Mouse (Mus musculus) liver, embryonic 11.5 days (tissue): Measurements from ENCODE around the gene Ptprn2. TPM values are rescaled to one million over a fixed set of nuclear protein-coding genes. Genes with fewer than 3 reads are reported as not detected.
A peak's percentile ranks its signal among the peaks of the same experiment; 100 is the strongest.

Experiments used
- ATAC-seq: fragments of 200-750 bp; cut with Nextera tagmentation; replicated peaks from 2 replicates; pipeline ENCODE4 v1.8.0; 2017; ENCODE audit warnings: moderate number of reproducible peaks, mild to moderate bottlenecking, moderate TSS enrichment, moderate library complexity; ENCODE audit not compliant: low FRiP score
- DNase-seq: peaks from one replicate; pipeline ENCODE4 v3.0.0-alpha.2; 2017; ENCODE audit warnings: low spot score
- H3K27ac ChIP-seq: fragments of 300-500 bp; sonication (generic); 2 replicates; pipeline ENCODE4 v1.5.1; 2014; ENCODE audit warnings: mild to moderate bottlenecking, low read depth, low read length, control low read depth
- H3K27me3 ChIP-seq: fragments of 300-500 bp; sonication (generic); replicated peaks from 2 replicates; pipeline ENCODE4 v1.6.1; 2014; ENCODE audit warnings: low read length, mixed read lengths; ENCODE audit not compliant: control insufficient read depth, insufficient read depth
- H3K36me3 ChIP-seq: fragments of 300-500 bp; sonication (generic); 2 replicates; pipeline ENCODE4 v1.6.1; 2014; ENCODE audit warnings: mild to moderate bottlenecking, low read length, moderate library complexity, mixed read lengths; ENCODE audit not compliant: control insufficient read depth, insufficient read depth
- H3K4me1 ChIP-seq: fragments of 300-500 bp; sonication (generic); replicated peaks from 2 replicates; pipeline ENCODE4 v1.6.1; 2014; ENCODE audit warnings: low read length, mixed read lengths; ENCODE audit not compliant: control insufficient read depth, insufficient read depth
- H3K4me2 ChIP-seq: fragments of 300-500 bp; sonication (generic); 2 replicates; pipeline ENCODE4 v1.6.1; 2014; ENCODE audit warnings: mild to moderate bottlenecking, control low read depth, moderate library complexity
- H3K4me3 ChIP-seq: fragments of 300-500 bp; sonication (generic); 2 replicates; pipeline ENCODE4 v1.5.1; 2014; ENCODE audit warnings: low read depth, low read length, control low read depth
- H3K9ac ChIP-seq: fragments of 300-500 bp; sonication (generic); 2 replicates; pipeline ENCODE4 v1.6.1; 2014; ENCODE audit warnings: low read depth, low read length, control low read depth
- H3K9me3 ChIP-seq: fragments of 300-500 bp; sonication (generic); 2 replicates; pipeline ENCODE4 v1.6.1; 2016; ENCODE audit warnings: low read length, inconsistent platforms, mixed read lengths; ENCODE audit not compliant: control insufficient read depth
- WGBS: fragments of 180-500 bp; shearing (Covaris S2); extraction: QIAGEN DNeasy Blood & Tissue Kit; methylation state at CpG from one replicate; pipeline ENCODE4 v1.1.7; 2014; 5-methylcytosine and 5-hydroxymethylcytosine counted together
- polyA plus RNA-seq: library from polyadenylated mRNA; unstranded; fragments of >200 nt; fragmentation: Nextera tagmentation; extraction: Ambion mirVana; gene quantifications from 2 replicates; pipeline ENCODE4 v1.2.1, GENCODE M21; 2014

The Ptprn2 gene
- polyA plus RNA-seq, 1 experiment from 2014 or later = 0.11 TPM

DNA sequence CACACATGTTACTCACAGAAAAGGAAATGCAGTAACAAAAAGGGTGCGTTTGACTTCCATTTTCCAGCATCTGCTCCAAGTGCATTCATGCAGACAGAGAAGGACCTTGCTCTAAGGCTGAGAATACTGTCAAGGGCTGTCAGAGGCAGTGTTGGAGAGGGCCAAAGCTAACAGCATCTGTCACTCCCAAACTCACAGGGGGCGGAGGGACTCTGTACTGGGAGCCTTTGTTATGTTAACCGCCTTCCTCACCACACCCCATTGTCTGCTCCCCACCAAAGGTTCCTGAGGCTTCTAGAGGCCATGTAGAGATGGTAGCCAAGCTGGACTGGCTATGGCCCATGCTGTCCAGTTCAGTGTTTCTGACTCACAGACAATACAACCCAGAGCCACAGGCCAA is 553.9 kb downstream of the Ptprn2 start:
- Histone ChIP-seq H3K27ac (no peak overlapping the region), H3K9ac (no peak overlapping the region), H3K9me3 (no peaks in the 10 kb centered on the region), H3K36me3 (no peaks in the 10 kb centered on the region), H3K4me3 (no peak overlapping the region), H3K4me2 (no peak overlapping the region), H3K4me1 (no peaks in the 10 kb centered on the region), H3K27me3 (no peaks in the 10 kb centered on the region)
- DNase-seq = no peak
- 48% methylated on average over 3 of the region's 3 CpGs for WGBS
- no peak for ATAC-seq

DNA sequence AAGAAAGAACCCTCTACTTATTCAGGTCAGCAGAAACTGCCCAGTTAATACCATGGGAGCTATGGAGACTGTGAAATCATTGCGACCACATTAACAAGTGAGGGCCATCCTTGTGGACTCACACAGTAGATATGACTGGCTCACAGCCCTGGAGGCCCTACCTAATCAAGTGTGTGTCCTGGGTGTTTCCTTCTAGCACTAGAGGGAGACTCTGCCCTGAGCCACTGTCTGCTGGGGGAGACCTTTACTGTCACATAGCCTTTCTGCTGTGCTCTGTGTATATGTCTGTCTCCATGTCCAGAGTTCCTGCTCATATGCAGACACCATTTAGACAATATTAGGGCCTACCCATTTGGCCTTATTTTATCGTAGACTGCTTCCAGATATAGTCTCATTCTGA is 555.9 kb downstream of the Ptprn2 start:
- H3K4me3 ChIP-seq = no peak overlapping the region
- H3K36me3 ChIP-seq = no peaks in the 10 kb centered on the region
- no peaks in the 10 kb centered on the region for H3K9me3 ChIP-seq
- no peak for ATAC-seq
- no peak overlapping the region for H3K27ac ChIP-seq
- DNase-seq = no peak
- no peak overlapping the region for H3K9ac ChIP-seq
- no peak overlapping the region for H3K4me2 ChIP-seq
- no peaks in the 10 kb centered on the region for H3K27me3 ChIP-seq
- no peaks in the 10 kb centered on the region for H3K4me1 ChIP-seq
- 91% methylated on average over 2 of the region's 2 CpGs for WGBS

DNA sequence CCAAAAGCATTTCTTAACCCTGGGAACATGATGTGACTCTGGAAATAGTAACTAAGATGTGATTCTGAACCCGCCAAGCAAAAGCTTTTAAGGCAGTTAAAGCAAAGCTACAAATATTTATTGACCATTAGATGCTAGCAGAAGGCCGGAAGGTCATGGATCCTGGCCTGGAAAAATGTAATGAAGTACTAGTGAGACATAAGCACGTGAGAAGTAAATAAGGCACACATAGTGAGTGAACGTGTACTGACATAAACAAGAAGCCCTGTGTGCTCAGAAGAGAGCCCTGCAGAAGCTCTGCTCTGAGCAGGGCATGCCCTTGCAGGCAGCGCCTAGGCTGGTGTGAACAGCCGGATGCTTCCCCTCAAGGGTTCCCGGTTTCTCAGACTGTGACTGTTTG is 557.2 kb downstream of the Ptprn2 start:
- no peak overlapping the region for H3K4me2 ChIP-seq
- H3K9me3 ChIP-seq = no peaks in the 10 kb centered on the region
- WGBS = 72% methylated on average over 7 of the region's 7 CpGs
- no peak overlapping the region for H3K9ac ChIP-seq
- no peak overlapping the region for H3K4me3 ChIP-seq
- no peak overlapping the region for H3K27ac ChIP-seq
- ATAC-seq = 0 out of 2 replicates have a peak, but pooled peaks have one; percentile 23
- H3K4me1 ChIP-seq = no peaks in the 10 kb centered on the region
- DNase-seq = no peak
- no peaks in the 10 kb centered on the region for H3K27me3 ChIP-seq
- H3K36me3 ChIP-seq = no peaks in the 10 kb centered on the region

DNA sequence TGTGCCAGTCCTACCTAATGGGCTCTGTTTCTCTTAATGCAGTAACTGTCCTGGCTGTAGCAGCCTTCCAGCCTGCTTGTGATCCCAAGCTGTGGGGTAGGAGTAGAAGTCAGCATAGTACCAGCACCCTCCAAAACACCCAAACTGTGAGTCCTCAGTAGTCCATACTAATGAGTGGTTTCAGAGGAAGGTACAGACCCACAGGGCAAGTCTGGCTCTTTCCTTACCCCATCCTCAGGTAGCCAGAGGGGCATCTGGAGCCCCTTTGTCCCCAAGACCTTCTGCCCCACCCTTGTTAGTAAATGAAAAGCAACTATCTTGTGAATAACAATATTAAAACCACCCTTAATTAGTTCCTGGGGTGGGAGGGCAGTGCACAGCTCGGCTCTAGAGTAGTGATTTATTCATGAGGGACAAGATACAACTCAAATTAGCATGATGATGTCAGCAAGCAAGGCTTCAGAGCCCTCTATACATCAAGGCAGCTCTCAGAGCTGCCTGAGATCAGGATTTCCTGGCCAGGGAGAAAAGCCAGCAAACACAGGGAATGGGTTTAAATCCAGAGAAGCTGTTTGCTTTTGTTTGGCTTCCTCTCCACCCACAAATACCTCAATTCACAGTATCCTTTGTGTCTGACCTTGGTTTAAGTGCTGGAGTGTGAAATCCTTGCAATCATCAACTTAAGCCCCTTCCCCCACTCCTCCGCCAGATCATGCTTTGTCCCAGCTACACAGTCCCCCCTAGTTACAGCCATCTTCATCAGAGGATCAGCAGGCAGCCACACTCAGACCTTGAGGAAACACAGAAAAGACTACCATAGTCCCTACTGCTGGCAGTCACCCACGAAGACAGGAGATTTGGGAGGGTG is 562.1 kb downstream of the Ptprn2 start:
- H3K4me2 ChIP-seq = no peak overlapping the region
- no peak overlapping the region for H3K9ac ChIP-seq
- no peaks in the 10 kb centered on the region for H3K27me3 ChIP-seq
- no peak overlapping the region for H3K27ac ChIP-seq
- no peak for DNase-seq
- no peak overlapping the region for H3K4me3 ChIP-seq
- H3K9me3 ChIP-seq = no peaks in the 10 kb centered on the region
- H3K4me1 ChIP-seq = no peaks in the 10 kb centered on the region
- 31% methylated on average over 3 of the region's 3 CpGs for WGBS
- H3K36me3 ChIP-seq = no peaks in the 10 kb centered on the region
- ATAC-seq = no peak

DNA sequence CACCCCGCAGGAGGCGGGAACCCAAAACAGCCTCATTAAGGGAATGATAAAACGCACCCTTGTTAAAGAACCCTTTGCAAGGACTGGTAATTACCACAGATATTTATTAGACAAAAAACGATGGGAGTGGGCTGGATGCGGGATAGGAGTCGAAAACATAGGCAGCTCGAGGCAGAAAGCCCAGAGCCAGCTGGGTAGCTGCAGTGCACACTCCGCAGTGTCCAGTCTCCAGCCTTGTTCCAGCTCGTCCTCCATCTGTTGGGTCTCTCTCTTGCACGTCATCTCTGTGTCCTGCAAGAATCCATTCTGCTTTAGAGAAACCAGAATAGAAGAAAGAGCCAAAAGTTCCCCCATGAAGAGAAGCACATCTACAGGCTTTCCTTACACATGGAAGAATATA is 564.3 kb downstream of the Ptprn2 start:
- H3K9ac ChIP-seq = no peak overlapping the region
- no peak overlapping the region for H3K4me2 ChIP-seq
- H3K27me3 ChIP-seq = no peaks in the 10 kb centered on the region
- no peaks in the 10 kb centered on the region for H3K9me3 ChIP-seq
- no peak overlapping the region for H3K27ac ChIP-seq
- H3K36me3 ChIP-seq = no peaks in the 10 kb centered on the region
- no peaks in the 10 kb centered on the region for H3K4me1 ChIP-seq
- no peak overlapping the region for H3K4me3 ChIP-seq
- WGBS = 85% methylated on average over 10 of the region's 10 CpGs
- DNase-seq (no peak), ATAC-seq (no peak)

DNA sequence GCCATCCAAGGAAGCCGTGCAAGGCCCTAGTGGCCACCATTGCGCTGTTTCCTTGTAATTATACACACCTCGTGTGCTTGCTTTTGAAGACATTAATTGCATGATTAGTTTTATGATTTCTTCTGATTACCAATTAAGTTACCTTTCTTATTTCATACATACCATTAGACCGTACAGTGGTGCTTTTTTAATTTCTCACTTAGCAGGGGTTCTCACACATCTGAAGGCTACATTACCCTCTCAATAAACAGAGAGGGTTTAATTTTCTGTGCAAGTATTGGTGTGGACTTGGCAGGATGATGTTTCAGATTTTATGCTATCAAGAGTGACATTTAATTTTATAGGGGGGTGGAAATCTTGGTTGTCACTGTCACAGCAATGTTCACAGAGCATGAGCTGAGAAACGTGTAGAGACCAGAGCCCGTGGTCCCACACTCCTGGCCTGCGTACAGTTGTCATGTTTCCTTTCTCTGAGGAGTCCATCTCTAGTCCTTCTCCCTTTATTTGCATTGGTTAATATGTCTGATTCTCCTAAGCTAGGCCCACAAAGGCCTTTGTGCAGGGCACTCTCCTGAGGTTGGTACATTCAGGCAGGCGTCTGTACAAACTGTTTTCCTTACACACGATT is 567.8 kb downstream of the Ptprn2 start:
- H3K9ac ChIP-seq = no peak overlapping the region
- H3K9me3 ChIP-seq = no peaks in the 10 kb centered on the region
- DNase-seq (no peak), ATAC-seq (no peak)
- no peak overlapping the region for H3K4me2 ChIP-seq
- no peaks in the 10 kb centered on the region for H3K36me3 ChIP-seq
- 81% methylated on average over 9 of the region's 9 CpGs for WGBS
- no peaks in the 10 kb centered on the region for H3K27me3 ChIP-seq
- H3K4me1 ChIP-seq = no peaks in the 10 kb centered on the region
- no peak overlapping the region for H3K27ac ChIP-seq
- no peak overlapping the region for H3K4me3 ChIP-seq

DNA sequence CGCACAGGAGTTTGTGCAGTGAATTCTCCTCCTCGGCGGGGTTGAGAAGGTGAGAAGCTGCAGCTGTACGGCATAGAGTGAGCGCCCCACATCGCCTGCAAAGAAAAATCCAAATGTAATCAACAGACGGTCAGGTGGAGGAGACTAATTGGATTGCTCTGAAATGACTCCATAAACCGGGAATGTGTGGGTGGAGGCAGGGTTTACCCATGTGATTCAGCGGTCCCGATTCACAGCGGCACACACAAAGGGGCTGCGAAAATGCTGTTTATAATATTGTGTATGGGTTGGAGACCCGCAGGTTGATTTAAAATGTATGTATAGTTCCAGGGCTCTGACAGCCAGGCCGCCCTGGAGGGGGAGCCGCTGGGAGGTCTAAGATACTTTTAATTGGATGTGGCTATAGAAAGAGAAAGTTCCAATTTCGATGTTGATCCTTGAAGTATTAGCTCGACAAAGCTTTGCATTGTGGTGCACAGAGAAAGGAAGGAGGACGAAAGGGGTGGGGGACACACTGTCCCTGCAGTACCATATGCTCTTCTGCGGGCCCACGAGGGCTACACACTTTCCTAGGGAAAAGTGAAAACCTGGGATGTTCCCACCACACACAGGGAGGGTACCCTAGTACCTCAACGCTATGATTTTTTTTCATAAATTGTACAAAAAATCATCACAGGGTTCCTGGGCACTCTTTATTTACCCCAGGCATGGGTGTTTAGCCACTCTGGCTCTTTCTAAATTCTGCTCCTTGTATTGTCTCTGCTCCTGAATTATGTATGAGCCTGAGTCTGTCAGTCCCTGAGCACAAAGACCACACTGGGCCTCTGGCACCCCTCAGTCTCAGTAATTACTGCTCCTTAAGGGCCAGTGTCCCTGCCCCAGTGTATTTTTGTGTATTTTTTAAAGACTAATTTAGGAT is 568.6 kb downstream of the Ptprn2 start:
- Histone ChIP-seq H3K9me3 (no peaks in the 10 kb centered on the region), H3K27me3 (no peaks in the 10 kb centered on the region), H3K36me3 (no peaks in the 10 kb centered on the region), H3K4me1 (no peaks in the 10 kb centered on the region), H3K9ac (no peak overlapping the region), H3K4me3 (no peak overlapping the region), H3K27ac (no peak overlapping the region), H3K4me2 (no peak overlapping the region)
- DNase-seq = no peak
- ATAC-seq = no peak
- WGBS = 57% methylated on average over 21 of the region's 21 CpGs

DNA sequence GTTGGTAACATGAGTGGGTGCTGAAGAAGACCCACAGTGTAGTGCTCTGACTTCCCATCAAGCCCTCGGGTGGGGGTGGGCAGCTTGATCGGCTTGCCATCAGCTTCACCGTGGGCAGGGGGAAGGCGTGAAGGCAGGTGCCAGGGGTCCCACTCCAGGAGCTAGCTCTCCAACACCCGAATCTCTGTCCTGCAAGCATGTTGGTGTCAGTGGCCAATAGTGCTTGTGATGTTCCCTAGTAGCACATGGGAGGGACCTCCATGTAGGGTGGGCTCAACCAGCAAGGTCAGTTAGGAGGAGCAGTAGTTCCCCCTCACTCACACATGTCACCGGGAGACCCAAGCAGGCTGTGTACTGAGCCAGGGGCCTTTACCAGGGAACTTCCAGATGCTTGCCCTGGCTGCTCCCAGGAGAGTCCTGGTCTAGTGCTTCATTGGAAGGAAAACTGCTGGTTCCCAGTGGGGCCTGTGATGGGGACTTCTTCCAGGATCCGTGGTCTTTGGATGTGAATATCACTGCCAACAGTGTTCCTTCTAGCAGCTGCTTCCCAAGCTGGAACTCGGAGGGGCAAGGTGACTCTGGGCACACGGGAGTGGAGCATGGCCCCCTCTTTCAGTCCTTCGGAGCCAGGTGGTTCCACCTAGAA is 569.5 kb downstream of the Ptprn2 start:
- H3K4me1 ChIP-seq = no peaks in the 10 kb centered on the region
- ATAC-seq (no peak), DNase-seq (no peak)
- H3K4me3 ChIP-seq = no peak overlapping the region
- H3K9me3 ChIP-seq = no peaks in the 10 kb centered on the region
- no peak overlapping the region for H3K4me2 ChIP-seq
- H3K27me3 ChIP-seq = no peaks in the 10 kb centered on the region
- no peak overlapping the region for H3K27ac ChIP-seq
- WGBS = 83% methylated on average over 10 of the region's 10 CpGs
- H3K9ac ChIP-seq = no peak overlapping the region
- H3K36me3 ChIP-seq = no peaks in the 10 kb centered on the region
